Mouse (Mus musculus): ENCODE results near the gene Pdcl3. TPM values are rescaled to one million over a fixed set of nuclear protein-coding genes. Genes with fewer than 3 reads are reported as not detected.
A peak's percentile ranks its signal among the peaks of the same experiment; 100 is the strongest.

Pdcl3 gene
- polyA plus RNA-seq (2016; fragmentation: Nextera tagmentation; extraction: Ambion mirVana) = 164 and 166 TPM in 2 replicates

DNA sequence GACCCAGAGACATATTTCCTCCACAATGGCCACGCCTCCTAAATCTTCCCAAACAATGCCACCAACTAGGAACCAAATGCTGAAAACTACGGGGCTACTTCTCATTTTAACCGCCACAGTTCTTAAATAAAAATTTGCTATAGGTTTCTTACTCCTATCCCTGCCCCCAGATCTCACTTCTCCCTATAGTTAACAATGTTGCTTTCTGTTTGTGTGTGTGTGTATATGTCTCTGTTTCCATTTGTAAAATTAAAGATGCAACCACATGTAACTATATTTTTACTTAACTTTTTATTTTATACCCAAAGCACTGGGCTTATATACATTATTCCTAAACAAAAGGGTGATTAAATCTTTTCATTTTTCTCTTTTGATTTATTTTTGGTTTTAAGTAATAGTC, at the start of gene Pdcl3:
TSS of gene Pdcl3 (plus strand) at position 301 of the 400 bp plus-strand sequence.
- 85% methylated on average over 3 of the region's 3 CpGs for WGBS
- DNase-seq (ENCODE audit: low spot score) = no peak
- H3K4me1 ChIP-seq = peaks cover 18% of the 10 kb centered on the region
- H3K27ac ChIP-seq (replicated peaks) = no peak within 1 kb of the TSS
- no peaks in the 10 kb centered on the region for H3K27me3 ChIP-seq (ENCODE audit: low read depth, poor library complexity, severe bottlenecking)
- peaks cover 3% of the 10 kb centered on the region; the same call in 1 of the 2 replicates for H3K36me3 ChIP-seq
- H3K4me3 ChIP-seq = no peak within 1 kb of the TSS
- no peaks in the 10 kb centered on the region; the same call in 1 of the 2 replicates for H3K9me3 ChIP-seq (replicated peaks)

DNA sequence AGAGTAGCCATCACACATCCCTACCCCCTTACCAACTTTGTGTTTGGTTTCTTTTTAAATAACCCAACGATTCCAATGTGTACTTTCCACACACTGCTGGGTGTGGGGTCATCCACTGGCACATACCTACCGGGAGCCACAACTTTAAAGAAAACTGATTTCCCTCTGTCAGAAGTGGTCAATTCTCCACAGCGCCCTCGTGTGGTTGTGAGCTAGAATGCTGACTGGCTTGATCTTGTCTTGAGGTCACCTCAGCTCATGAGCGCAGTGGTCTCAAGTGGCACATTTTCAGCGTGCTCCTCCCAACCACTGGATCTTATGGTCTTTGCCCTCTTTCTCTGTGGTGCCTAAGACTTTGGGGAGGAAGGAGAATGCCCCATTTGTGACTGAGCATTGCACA, 48.6 kb upstream of the Pdcl3 start:
- peak; percentile 66 for DNase-seq (ENCODE audit: low spot score)
- Histone ChIP-seq H3K9me3 (replicated peaks) (no peaks in the 10 kb centered on the region), H3K4me3 (no peak overlapping the region), H3K4me1 (no peaks in the 10 kb centered on the region), H3K27ac (replicated peaks) (no peak overlapping the region), H3K36me3 (no peaks in the 10 kb centered on the region), H3K27me3 (ENCODE audit: low read depth, poor library complexity, severe bottlenecking) (no peaks in the 10 kb centered on the region)
- WGBS = 31% methylated on average over 6 of the region's 6 CpGs

DNA sequence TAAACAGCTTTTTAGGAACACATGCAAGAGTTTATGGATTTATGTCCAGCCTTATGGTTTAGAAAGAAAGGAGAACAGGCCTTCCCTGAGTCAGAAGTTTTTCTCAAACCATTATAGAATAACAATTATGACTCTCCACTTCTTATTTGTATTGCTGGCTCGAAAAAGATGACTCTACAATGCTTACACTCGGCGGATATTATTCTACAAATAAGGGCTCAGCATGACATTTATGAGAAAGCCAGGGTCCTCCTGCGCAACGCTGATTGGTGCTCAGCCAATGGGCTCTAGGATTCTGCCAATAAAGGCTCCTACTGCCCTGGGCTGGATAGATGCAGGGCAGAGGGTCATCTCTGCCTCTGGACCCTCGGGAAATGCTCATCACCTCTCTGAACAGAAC, 46.6 kb upstream of the Pdcl3 start, which contains the start of gene Nms:
TSS of gene Nms (plus strand) at position 301 of the 400 bp plus-strand sequence.
- Histone ChIP-seq H3K27ac (replicated peaks) (no peak within 1 kb of the TSS), H3K9me3 (replicated peaks) (no peaks in the 10 kb centered on the region), H3K36me3 (no peaks in the 10 kb centered on the region), H3K27me3 (ENCODE audit: low read depth, poor library complexity, severe bottlenecking) (no peaks in the 10 kb centered on the region), H3K4me1 (no peaks in the 10 kb centered on the region), H3K4me3 (no peak within 1 kb of the TSS)
- WGBS = 78% methylated on average over 6 of the region's 6 CpGs
- DNase-seq (ENCODE audit: low spot score) = no peak

DNA sequence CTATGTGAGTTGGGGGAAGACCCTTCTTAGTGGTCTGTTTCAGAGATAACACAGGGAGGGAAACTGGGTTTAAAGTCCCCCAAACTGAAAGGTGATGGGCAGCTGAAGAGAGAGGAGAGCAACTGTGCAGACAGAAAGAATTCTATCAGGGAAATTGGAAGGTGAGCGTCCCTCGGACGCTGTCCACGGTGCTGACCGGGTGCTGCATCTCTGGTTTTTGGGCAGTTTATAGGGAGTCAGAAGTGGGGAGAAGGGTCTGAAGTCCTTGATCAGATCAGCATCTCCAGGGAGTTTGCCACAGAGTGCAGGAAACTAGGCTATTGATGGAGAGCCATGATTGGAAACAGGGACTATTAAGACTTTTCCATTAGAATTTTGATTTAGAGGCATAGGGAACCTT, 45.8 kb upstream of the Pdcl3 start:
- Histone ChIP-seq H3K4me3 (no peak overlapping the region), H3K27me3 (ENCODE audit: low read depth, poor library complexity, severe bottlenecking) (no peaks in the 10 kb centered on the region)
- 4% methylated on average over 5 of the region's 5 CpGs for WGBS

DNA sequence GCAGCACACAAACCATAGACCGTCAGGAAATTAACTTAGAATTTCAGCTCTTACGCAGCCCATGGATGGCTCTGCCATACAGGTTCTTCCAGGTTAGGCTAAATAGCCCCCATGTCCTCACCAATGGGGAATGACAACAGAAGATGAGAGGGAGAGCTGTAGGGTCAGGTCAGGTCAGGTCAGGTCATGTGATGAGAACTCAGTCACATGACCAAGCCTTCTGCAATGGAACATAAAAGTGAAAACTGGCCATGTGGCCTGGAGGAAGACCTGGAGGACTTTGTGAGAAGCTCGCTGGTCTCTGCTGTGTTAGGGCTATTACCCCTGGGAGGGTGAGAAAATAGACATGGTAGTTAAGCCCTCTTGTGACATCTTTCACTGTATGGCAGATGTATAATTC, 29.0 kb upstream of the Pdcl3 start:
- 91% methylated on average over 3 of the region's 3 CpGs for WGBS
- Histone ChIP-seq H3K9me3 (replicated peaks) (no peaks in the 10 kb centered on the region), H3K36me3 (no peaks in the 10 kb centered on the region), H3K4me1 (no peaks in the 10 kb centered on the region), H3K4me3 (no peak overlapping the region), H3K27me3 (ENCODE audit: low read depth, poor library complexity, severe bottlenecking) (no peaks in the 10 kb centered on the region), H3K27ac (replicated peaks) (no peak overlapping the region)
- DNase-seq (ENCODE audit: low spot score) = no peak

More for the DNA sequence above, 45.8 kb upstream of the Pdcl3 start:
- no peaks in the 10 kb centered on the region for H3K9me3 ChIP-seq (replicated peaks)
- H3K36me3 ChIP-seq = no peaks in the 10 kb centered on the region
- H3K27ac ChIP-seq (replicated peaks) = no peak overlapping the region
- no peaks in the 10 kb centered on the region for H3K4me1 ChIP-seq
- peak; percentile 18 for DNase-seq (ENCODE audit: low spot score)

DNA sequence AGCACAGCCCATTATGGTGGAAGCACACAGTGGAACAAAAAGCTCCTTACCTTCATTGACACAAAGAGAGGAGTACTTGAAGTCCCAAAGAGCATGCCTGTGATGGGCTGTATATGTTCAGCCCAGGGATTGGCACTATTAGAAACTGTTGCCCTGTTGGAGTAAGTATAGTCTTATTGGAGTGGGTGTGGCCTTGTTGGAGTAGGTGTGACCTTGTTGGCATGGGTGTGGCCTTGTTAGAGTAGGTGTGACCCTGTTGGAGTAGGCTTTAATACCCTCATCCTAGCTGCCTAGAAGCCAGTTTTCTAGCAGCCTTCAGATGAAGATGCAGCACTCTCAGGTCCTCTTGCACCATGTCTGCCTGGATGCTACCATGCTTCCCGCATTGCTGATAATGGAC, 16.3 kb upstream of the Pdcl3 start:
- Histone ChIP-seq H3K4me1 (no peaks in the 10 kb centered on the region), H3K27ac (replicated peaks) (no peak overlapping the region), H3K36me3 (no peaks in the 10 kb centered on the region), H3K27me3 (ENCODE audit: low read depth, poor library complexity, severe bottlenecking) (no peaks in the 10 kb centered on the region), H3K4me3 (no peak overlapping the region), H3K9me3 (replicated peaks) (no peaks in the 10 kb centered on the region)
- no peak for DNase-seq (ENCODE audit: low spot score)
- WGBS = 93% methylated on average over 1 of the region's 1 CpGs

DNA sequence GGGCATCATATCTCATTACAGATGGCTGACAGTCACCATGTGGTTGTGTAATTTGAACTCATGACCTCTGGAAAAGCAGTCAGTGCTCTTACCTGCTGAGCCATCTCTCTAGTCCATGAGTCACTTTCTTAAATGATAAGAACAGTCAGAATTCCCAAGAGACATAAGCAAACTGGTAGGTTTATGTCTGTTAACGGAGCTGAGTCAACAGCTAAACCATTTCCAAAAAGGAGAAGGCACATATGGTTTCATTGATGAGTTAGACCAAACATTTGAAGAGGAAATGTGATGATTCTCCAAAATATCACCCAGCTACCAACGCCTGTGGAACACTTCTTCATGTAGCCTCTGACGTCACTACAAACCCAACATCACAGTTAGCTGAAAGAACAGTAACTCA, 13.7 kb upstream of the Pdcl3 start:
- Histone ChIP-seq H3K27ac (replicated peaks) (no peak overlapping the region), H3K4me3 (no peak overlapping the region), H3K27me3 (ENCODE audit: low read depth, poor library complexity, severe bottlenecking) (no peaks in the 10 kb centered on the region), H3K9me3 (replicated peaks) (no peaks in the 10 kb centered on the region), H3K36me3 (no peaks in the 10 kb centered on the region), H3K4me1 (no peaks in the 10 kb centered on the region)
- DNase-seq (ENCODE audit: low spot score) = no peak
- 84% methylated on average over 3 of the region's 3 CpGs for WGBS

DNA sequence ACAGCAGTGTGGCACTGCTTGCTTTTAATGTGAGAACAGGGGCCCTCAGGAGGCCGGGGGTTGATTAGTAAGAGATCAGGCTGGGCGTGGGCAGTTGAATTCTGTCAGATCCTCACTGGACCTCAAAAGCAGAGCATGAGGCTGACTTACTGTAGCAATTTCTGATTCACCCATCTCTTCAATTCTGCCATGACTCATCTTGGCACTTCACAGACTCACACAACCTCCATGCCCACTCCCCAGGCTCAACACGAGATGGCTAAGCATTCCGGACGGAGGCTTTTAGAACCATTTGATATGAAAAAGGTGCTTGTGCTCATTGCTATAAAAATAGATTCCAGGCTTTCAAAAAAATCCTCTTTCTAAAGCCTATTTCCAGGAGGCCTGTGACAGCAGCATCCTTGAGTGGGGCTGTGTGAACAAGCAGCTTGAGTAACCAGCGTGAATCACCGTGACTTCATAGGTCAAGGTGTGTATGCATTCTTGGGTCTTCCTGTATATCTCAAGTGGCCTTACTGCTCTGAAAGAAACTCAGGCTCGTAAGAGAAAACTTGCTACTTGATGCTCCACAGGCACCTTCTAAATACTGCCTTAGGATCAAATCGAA, 12.3 kb upstream of the Pdcl3 start:
- H3K4me1 ChIP-seq = no peaks in the 10 kb centered on the region
- no peaks in the 10 kb centered on the region for H3K9me3 ChIP-seq (replicated peaks)
- H3K27ac ChIP-seq (replicated peaks) = no peak overlapping the region
- H3K27me3 ChIP-seq (ENCODE audit: low read depth, poor library complexity, severe bottlenecking) = no peaks in the 10 kb centered on the region
- WGBS = 87% methylated on average over 9 of the region's 9 CpGs
- no peak for DNase-seq (ENCODE audit: low spot score)
- H3K36me3 ChIP-seq = no peaks in the 10 kb centered on the region
- H3K4me3 ChIP-seq = no peak overlapping the region

DNA sequence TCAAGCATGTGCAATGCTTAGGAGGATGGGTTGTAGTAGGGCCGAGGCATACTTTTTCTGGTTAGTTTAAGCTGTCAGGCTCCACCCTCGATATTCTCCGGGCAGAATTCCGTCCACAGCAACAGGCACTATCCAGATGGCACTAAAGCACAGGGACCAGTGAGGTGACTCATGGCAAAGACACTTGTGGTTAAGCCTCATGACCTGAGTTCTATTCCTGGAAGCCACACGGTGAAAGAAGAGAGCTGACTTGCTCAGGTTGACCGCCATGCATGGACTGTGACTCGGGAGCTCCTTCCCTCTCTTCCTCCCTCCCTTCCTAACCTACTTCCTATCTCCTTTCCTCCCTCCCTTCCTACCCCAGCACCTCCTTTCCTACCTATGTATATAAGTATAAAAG, 5.5 kb upstream of the Pdcl3 start:
- WGBS = 84% methylated on average over 7 of the region's 7 CpGs
- no peak overlapping the region for H3K27ac ChIP-seq (replicated peaks)
- no peaks in the 10 kb centered on the region for H3K4me1 ChIP-seq
- no peaks in the 10 kb centered on the region for H3K27me3 ChIP-seq (ENCODE audit: low read depth, poor library complexity, severe bottlenecking)
- no peaks in the 10 kb centered on the region for H3K9me3 ChIP-seq (replicated peaks)
- DNase-seq (ENCODE audit: low spot score) = no peak
- H3K4me3 ChIP-seq = no peak overlapping the region
- no peaks in the 10 kb centered on the region for H3K36me3 ChIP-seq

DNA sequence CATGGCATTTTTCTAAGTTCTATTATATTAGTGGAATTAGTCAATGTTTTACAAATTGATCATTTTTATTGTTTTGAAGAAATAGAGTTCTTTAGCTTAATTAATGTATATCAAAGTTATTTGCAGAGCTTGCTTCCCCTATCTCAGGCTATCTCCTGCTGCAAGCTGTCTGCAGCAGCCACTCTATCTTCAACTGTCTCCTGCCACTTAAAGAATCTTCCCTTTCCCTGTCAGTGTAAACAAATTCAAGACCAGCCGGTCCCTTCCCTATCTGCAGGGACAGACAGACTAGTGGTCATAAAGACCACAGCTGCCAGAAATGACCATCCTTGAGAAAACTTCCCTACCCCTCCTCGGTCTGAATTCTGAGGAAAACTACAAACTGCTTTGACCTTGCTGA, 1.5 kb upstream of the Pdcl3 start:
- peaks cover 14% of the 10 kb centered on the region for H3K4me1 ChIP-seq
- DNase-seq (ENCODE audit: low spot score) = no peak
- H3K4me3 ChIP-seq = no peak overlapping the region
- H3K9me3 ChIP-seq (replicated peaks) = no peaks in the 10 kb centered on the region
- WGBS = 82% methylated on average over 2 of the region's 2 CpGs
- no peaks in the 10 kb centered on the region for H3K36me3 ChIP-seq
- H3K27ac ChIP-seq (replicated peaks) = no peak overlapping the region
- no peaks in the 10 kb centered on the region for H3K27me3 ChIP-seq (ENCODE audit: low read depth, poor library complexity, severe bottlenecking)

DNA sequence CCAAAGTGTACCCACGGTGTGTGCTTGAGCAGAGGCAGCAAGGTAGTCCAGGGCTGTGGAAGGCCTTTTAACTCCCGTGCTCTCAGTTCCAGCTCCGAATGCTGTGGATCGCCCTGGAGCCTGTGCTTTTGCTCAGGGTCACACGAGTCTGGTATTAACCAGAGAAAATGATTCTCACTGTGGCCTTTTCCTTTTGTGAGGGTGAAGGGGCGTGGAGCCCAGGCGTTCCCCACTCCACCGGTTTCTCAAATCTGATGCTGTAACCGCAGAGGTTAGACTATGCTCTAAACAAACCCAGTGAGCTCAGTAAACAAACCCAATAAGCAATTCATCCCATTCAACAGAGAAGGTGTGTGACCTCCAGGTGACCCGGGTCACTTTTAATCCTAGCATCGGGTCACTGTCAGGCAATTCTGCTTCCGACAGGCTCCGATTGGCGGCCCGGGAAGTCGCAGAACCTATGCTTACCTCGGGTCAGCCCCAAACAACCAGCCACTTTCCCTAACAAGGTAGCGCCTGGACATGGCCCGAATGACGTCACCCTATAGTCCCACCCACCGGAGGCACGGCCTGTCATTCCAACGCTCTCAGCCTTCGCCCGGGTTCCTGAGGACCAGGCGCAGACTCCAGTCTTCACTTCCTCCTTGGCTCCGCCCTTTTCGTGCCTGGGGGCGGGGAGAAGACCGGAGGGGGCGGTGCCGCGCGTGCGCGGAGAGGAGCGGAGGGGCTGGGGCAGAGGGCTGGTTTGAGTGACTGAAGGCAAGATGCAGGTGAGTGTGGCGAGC, 1.9 kb downstream of the Pdcl3 start:
- H3K9me3 ChIP-seq (replicated peaks) = no peaks in the 10 kb centered on the region; the same call in 1 of the 2 replicates
- H3K4me1 ChIP-seq = peaks cover 18% of the 10 kb centered on the region
- WGBS = 7% methylated on average over 38 of the region's 38 CpGs
- peak overlapping the region; percentile 88 for H3K27ac ChIP-seq (replicated peaks)
- H3K27me3 ChIP-seq (ENCODE audit: low read depth, poor library complexity, severe bottlenecking) = no peaks in the 10 kb centered on the region
- DNase-seq (ENCODE audit: low spot score) = peak; percentile 97
- peaks cover 17% of the 10 kb centered on the region for H3K36me3 ChIP-seq
- peak overlapping the region; percentile 71 for H3K4me3 ChIP-seq

DNA sequence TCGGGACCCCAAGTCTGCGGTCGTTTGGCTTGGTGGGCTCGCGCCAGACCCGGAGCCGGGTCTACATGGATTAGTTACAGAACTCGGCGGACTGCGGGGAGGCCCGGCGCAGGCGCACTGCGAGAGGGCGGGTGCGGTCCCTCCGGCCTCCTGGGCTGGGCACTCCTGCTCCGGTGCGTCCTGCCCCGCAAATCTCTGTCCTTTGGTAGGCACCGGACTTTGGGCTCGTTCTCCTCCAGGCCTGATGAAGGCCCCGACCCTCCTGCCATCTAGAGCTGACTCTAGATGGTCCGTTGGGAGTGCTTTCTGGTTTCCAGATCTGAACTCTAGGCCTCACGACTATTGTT, 2.4 kb downstream of the Pdcl3 start:
- WGBS = under 1% methylated on average over 25 of the region's 25 CpGs
- Histone ChIP-seq H3K9me3 (replicated peaks) (no peaks in the 10 kb centered on the region; the same call in 1 of the 2 replicates), H3K36me3 (peaks cover 23% of the 10 kb centered on the region), H3K4me3 (peak overlapping the region; percentile 71), H3K27me3 (ENCODE audit: low read depth, poor library complexity, severe bottlenecking) (no peaks in the 10 kb centered on the region), H3K4me1 (peaks cover 18% of the 10 kb centered on the region), H3K27ac (replicated peaks) (peak overlapping the region; percentile 88)
- DNase-seq (ENCODE audit: low spot score) = no peak

DNA sequence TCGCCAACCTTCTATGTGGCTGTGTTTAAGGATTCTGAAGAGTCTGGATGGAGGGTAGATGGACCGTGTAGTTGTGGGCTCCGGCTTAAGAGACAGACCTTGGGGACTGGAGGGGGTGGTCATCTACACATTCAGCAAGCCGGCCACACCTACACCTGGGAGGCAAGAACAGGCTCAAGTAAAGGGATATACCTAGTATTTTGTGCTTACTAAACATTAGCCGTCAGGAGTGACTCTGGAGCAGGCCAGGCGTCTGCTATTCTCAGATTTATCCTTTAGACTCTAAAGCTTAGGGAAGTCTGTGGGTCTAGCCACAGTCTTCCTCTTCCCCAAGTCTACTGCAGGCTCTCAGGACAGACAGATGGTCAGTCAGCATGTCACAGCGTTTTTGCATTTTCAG, 2.9 kb downstream of the Pdcl3 start:
- Histone ChIP-seq H3K36me3 (peaks cover 28% of the 10 kb centered on the region), H3K27ac (replicated peaks) (peak overlapping the region; percentile 88), H3K27me3 (ENCODE audit: low read depth, poor library complexity, severe bottlenecking) (no peaks in the 10 kb centered on the region), H3K4me1 (peaks cover 18% of the 10 kb centered on the region), H3K9me3 (replicated peaks) (no peaks in the 10 kb centered on the region; the same call in 1 of the 2 replicates), H3K4me3 (peak overlapping the region; percentile 71)
- no peak for DNase-seq (ENCODE audit: low spot score)
- 39% methylated on average over 7 of the region's 7 CpGs for WGBS

Measured in midbrain, embryonic 10.5 days (tissue).